34 mouse cellular contexts compared by ENCODE assay signal in the genomic region with DNA sequence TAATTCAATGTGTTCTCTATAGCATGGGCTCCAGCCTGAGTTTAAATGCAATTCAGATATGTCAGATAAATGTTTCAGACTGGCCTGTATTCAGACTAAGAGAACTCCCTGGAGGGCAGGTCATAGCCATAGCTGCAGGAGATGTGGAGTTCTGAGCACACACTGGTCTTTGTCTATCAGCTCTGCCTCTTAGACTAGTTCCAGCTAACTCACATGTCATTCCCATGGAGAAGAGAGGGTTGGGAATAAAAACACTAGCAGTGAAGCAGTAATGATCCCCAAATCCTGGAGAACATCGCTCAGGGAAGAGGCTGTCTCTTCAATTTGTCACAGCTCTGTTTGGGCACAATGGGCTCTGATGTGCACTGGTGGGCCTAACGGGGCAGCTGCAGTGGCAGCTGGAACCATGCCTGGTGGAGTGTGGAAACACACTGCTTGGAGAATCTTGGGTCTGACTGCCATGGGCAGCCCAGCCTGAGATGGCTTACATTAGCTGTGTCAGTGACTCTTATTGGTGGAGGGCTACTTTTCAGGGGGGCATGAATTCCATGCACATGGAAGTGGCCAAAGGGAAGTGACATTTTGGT. TPM values are rescaled to one million over a fixed set of nuclear protein-coding genes. Genes with fewer than 3 reads are reported as not detected.
DNase-seq lines count a peak whose midpoint lies in the region; ATAC-seq lines count a peak whose summit lies in the region.
"Had no signal": no experiment of that assay in that cellular context is flagged by ENCODE, and none has a peak within 500 bp of the region (broad histone marks: within the 10 kb centered on the region; RNA-seq: fewer than 3 reads in every experiment).

No protein-coding gene starts in this region.

- no peak overlapping the region for H3K27ac ChIP-seq in hindbrain, embryonic 16.5 days (ENCODE audit: low read depth, low read length)
- H3K27ac ChIP-seq in hindbrain, embryonic 12.5 days: no peak overlapping the region
- no peak overlapping the region for H3K27ac ChIP-seq in midbrain, embryonic 13.5 days
- H3K27ac ChIP-seq: embryonic facial prominence, embryonic 13.5 days; forebrain, embryonic 12.5 days; heart, embryonic 13.5 days; kidney, postnatal 0 days; liver, embryonic 14.5 days; macrophage; neural tube, embryonic 12.5 days; stomach, embryonic 15.5 days had no signal

- no peaks in the 10 kb centered on the region for H3K36me3 ChIP-seq in hindbrain, embryonic 16.5 days (ENCODE audit: control insufficient read depth, insufficient read depth, low read length)
- no peaks in the 10 kb centered on the region for H3K36me3 ChIP-seq in hindbrain, embryonic 12.5 days
- no peaks in the 10 kb centered on the region for H3K36me3 ChIP-seq in midbrain, embryonic 13.5 days
- H3K36me3 ChIP-seq: embryonic facial prominence, embryonic 13.5 days; forebrain, embryonic 12.5 days; G1E; heart, embryonic 13.5 days; neural tube, embryonic 12.5 days; stomach, embryonic 15.5 days had no signal

- WGBS in hindbrain, embryonic 16.5 days: 32% methylated on average over 2 of the region's 2 CpGs
- 55% methylated on average over 2 of the region's 2 CpGs for WGBS in hindbrain, embryonic 12.5 days
- 28% methylated on average over 2 of the region's 2 CpGs for WGBS in midbrain, embryonic 13.5 days

- H3K4me1 ChIP-seq in hindbrain, embryonic 16.5 days (ENCODE audit: control insufficient read depth, insufficient read depth, low read depth, low read length): no peaks in the 10 kb centered on the region
- 0 out of 2 replicates have a peak, but pooled peaks cover 9% of the 10 kb centered on the region for H3K4me1 ChIP-seq in hindbrain, embryonic 12.5 days
- H3K4me1 ChIP-seq in midbrain, embryonic 13.5 days (replicated peaks): 0 out of 2 replicates have a peak, but pooled peaks cover 2% of the 10 kb centered on the region
- H3K4me1 ChIP-seq: embryonic facial prominence, embryonic 13.5 days; neural tube, embryonic 12.5 days; stomach, embryonic 15.5 days had no signal

- DNase-seq in cerebellum, postnatal 10 days: peak; percentile 73 to 86
- DNase-seq in cerebellum, adult 11-12 months: no peak
- DNase-seq in MN1 (ENCODE audit: low spot score): peak; percentile 12
- DNase-seq in kidney, postnatal 25 days: no peak
- DNase-seq in c-Kit-positive CD71-positive TER-119-positive erythroid progenitor cells, embryonic 14.5 days (ENCODE audit: low spot score): no peak
- DNase-seq: adrenal gland, postnatal 14 days; cerebellum, adult 2 months; embryo, embryonic 11 days; forebrain, postnatal 0 days; heart, postnatal 10 days; kidney, adult 8-10 months; layer of hippocampus, postnatal 36 days; liver; lung, adult 2 months; lung, postnatal 10 days; right cerebral cortex, adult 18-20 months; thymus, postnatal 14 days had no signal

- no peak overlapping the region for H3K4me3 ChIP-seq in hindbrain, embryonic 16.5 days (ENCODE audit: low read length)
- no peak overlapping the region for H3K4me3 ChIP-seq in hindbrain, embryonic 12.5 days
- no peak overlapping the region for H3K4me3 ChIP-seq in midbrain, embryonic 13.5 days (replicated peaks)
- H3K4me3 ChIP-seq: embryonic facial prominence, embryonic 13.5 days; forebrain, embryonic 12.5 days; heart, embryonic 13.5 days; myocyte; neural tube, embryonic 12.5 days; stomach, embryonic 15.5 days had no signal

- no peaks in the 10 kb centered on the region for H3K9me3 ChIP-seq in hindbrain, embryonic 16.5 days (ENCODE audit: control insufficient read depth, low read length)
- H3K9me3 ChIP-seq in hindbrain, embryonic 12.5 days (replicated peaks): no peaks in the 10 kb centered on the region
- no peaks in the 10 kb centered on the region for H3K9me3 ChIP-seq in midbrain, embryonic 13.5 days
- H3K9me3 ChIP-seq: embryonic facial prominence, embryonic 13.5 days; forebrain, embryonic 12.5 days; G1E; heart, embryonic 13.5 days; neural tube, embryonic 12.5 days; stomach, embryonic 15.5 days had no signal

- H3K9ac ChIP-seq in hindbrain, embryonic 16.5 days (ENCODE audit: low read depth, low read length): no peak overlapping the region
- H3K9ac ChIP-seq in hindbrain, embryonic 12.5 days: no peak overlapping the region
- H3K9ac ChIP-seq in midbrain, embryonic 13.5 days (replicated peaks): no peak overlapping the region
- H3K9ac ChIP-seq: embryonic facial prominence, embryonic 13.5 days; forebrain, embryonic 12.5 days; forebrain, postnatal 0 days; heart, embryonic 13.5 days; liver, embryonic 14.5 days; neural tube, embryonic 12.5 days; stomach, embryonic 15.5 days had no signal

- peak; percentile 50 for ATAC-seq in hindbrain, embryonic 16.5 days
- no peak for ATAC-seq in hindbrain, embryonic 12.5 days (ENCODE audit: low FRiP score)
- ATAC-seq in midbrain, embryonic 13.5 days: peak; percentile 80
- ATAC-seq: forebrain, postnatal 0 days; intestine, embryonic 16.5 days; Patski had no signal

- H3K4me2 ChIP-seq in hindbrain, embryonic 16.5 days (ENCODE audit: low read length): no peak overlapping the region
- no peak overlapping the region for H3K4me2 ChIP-seq in hindbrain, embryonic 12.5 days (replicated peaks)
- H3K4me2 ChIP-seq in midbrain, embryonic 13.5 days (replicated peaks): no peak overlapping the region
- H3K4me2 ChIP-seq: embryonic facial prominence, embryonic 13.5 days; forebrain, embryonic 12.5 days; heart, embryonic 13.5 days; neural tube, embryonic 12.5 days; stomach, embryonic 15.5 days had no signal

- H3K27me3 ChIP-seq in hindbrain, embryonic 16.5 days (replicated peaks; ENCODE audit: control insufficient read depth, insufficient read depth, low read length): no peaks in the 10 kb centered on the region
- no peaks in the 10 kb centered on the region for H3K27me3 ChIP-seq in hindbrain, embryonic 12.5 days
- no peaks in the 10 kb centered on the region for H3K27me3 ChIP-seq in midbrain, embryonic 13.5 days
- H3K27me3 ChIP-seq: embryonic facial prominence, embryonic 13.5 days; forebrain, embryonic 12.5 days; heart, embryonic 13.5 days; neural tube, embryonic 12.5 days; Patski; stomach, embryonic 15.5 days had no signal

RNA-seq across cellular contexts. Expression of gene ccdc198, which starts 57.1 kb away (rescaled TPM):
- polyA plus RNA-seq in hindbrain, embryonic 16.5 days (2015; fragmentation: Nextera tagmentation; extraction: Ambion mirVana): 0.11 and 0.19 TPM in 2 replicates
- 0.23 and 0.57 TPM in 2 replicates for polyA plus RNA-seq in hindbrain, embryonic 12.5 days (2016; fragmentation: Nextera tagmentation; extraction: Ambion mirVana)
- 0.26 and 0.27 TPM in 2 replicates for polyA plus RNA-seq in midbrain, embryonic 13.5 days (2015; fragmentation: Nextera tagmentation; extraction: Ambion mirVana)
- polyA plus RNA-seq: C2C12; cerebellum, adult 2 months; G1E; lung, adult 2 months; macrophage; myocyte; urinary bladder, adult 2 months had no signal

Comparison
In these comparisons a context has a peak if more than half of its experiments do, and no peak if none do; other contexts are left out.
1. DNase-seq: peak in cerebellum, postnatal 10 days (2 of 2) and MN1 (single experiment); none in cerebellum, adult 11-12 months (single experiment), kidney, postnatal 25 days (0 of 2) and c-Kit-positive CD71-positive TER-119-positive erythroid progenitor cells, embryonic 14.5 days (single experiment).